Mouse (Mus musculus) embryonic facial prominence, embryonic 11.5 days (tissue): ENCODE data around the gene Xrcc2. TPM values are rescaled to one million over a fixed set of nuclear protein-coding genes. Genes with fewer than 3 reads are reported as not detected.
A peak's percentile ranks its signal among the peaks of the same experiment; 100 is the strongest.
"Not testable (repeated sequence)": the region's sequence is repeated elsewhere in the genome, so short reads cannot be mapped to it uniquely, and the experiment has no call there.

ENCODE experiments used
- ATAC-seq: fragments of 200-750 bp; cut with Nextera tagmentation; replicated peaks from 2 replicates; pipeline ENCODE4 v1.8.0; 2017; ENCODE audit warnings: low read depth; ENCODE audit not compliant: insufficient number of reproducible peaks, low FRiP score, low TSS enrichment
- DNase-seq: peaks from one replicate; pipeline ENCODE4 v3.0.0-alpha.2; 2015; ENCODE audit warnings: low spot score
- H3K27ac ChIP-seq: fragments of 300-500 bp; sonication (generic); replicated peaks from 2 replicates; pipeline ENCODE4 v1.5.1; 2014; ENCODE audit warnings: mild to moderate bottlenecking, low read depth, low read length, control low read depth
- H3K27me3 ChIP-seq: fragments of 300-500 bp; sonication (generic); 2 replicates; pipeline ENCODE4 v1.6.1; 2014; ENCODE audit warnings: mild to moderate bottlenecking, low read length, moderate library complexity, mixed read lengths; ENCODE audit not compliant: control insufficient read depth, insufficient read depth
- H3K36me3 ChIP-seq: fragments of 300-500 bp; sonication (generic); replicated peaks from 2 replicates; pipeline ENCODE4 v1.6.1; 2014; ENCODE audit warnings: low read depth, mild to moderate bottlenecking, low read length, moderate library complexity, mixed read lengths; ENCODE audit not compliant: control insufficient read depth, insufficient read depth
- H3K4me1 ChIP-seq: fragments of 300-500 bp; sonication (generic); 2 replicates; pipeline ENCODE4 v1.6.1; 2014; ENCODE audit warnings: low read length, mixed read lengths; ENCODE audit not compliant: control insufficient read depth, insufficient read depth
- H3K4me2 ChIP-seq: fragments of 300-500 bp; sonication (generic); 2 replicates; pipeline ENCODE4 v1.6.1; 2014; ENCODE audit warnings: low read depth, mild to moderate bottlenecking, control low read depth, low read length, moderate library complexity
- H3K4me3 ChIP-seq: fragments of 300-500 bp; sonication (generic); 2 replicates; pipeline ENCODE4 v1.5.1; 2014; ENCODE audit warnings: low read depth, low read length, control low read depth
- H3K9ac ChIP-seq: fragments of 300-500 bp; sonication (generic); replicated peaks from 2 replicates; pipeline ENCODE4 v1.6.1; 2014; ENCODE audit warnings: mild to moderate bottlenecking, control low read depth, low read length
- H3K9me3 ChIP-seq: fragments of 300-500 bp; sonication (generic); replicated peaks from 2 replicates; pipeline ENCODE4 v1.6.1; 2016; ENCODE audit warnings: mild to moderate bottlenecking, low read length, inconsistent platforms, mixed read lengths; ENCODE audit not compliant: control insufficient read depth
- WGBS: fragments of 180-500 bp; shearing (Covaris S2); extraction: QIAGEN DNeasy Blood & Tissue Kit; methylation state at CpG from one replicate; pipeline ENCODE4 v1.1.7; 2014; 5-methylcytosine and 5-hydroxymethylcytosine counted together
- polyA plus RNA-seq: library from polyadenylated mRNA; unstranded; fragments of >200 nt; fragmentation: Nextera tagmentation; extraction: Ambion mirVana; gene quantifications from 2 replicates; pipeline ENCODE4 v1.2.1, GENCODE M21; 2014

The Xrcc2 gene
- polyA plus RNA-seq, 1 experiment from 2014 or later = 11.5 TPM

- ATAC-seq = no peak
Measured at GRCm38 (mm10) chr5:25738448-25738847, 32.8 kb upstream of the Xrcc2 start.

GRCm38 (mm10) chr5:25735861-25736260 is 30.2 kb upstream of the Xrcc2 start:
- Histone ChIP-seq H3K27me3 (no peaks in the 10 kb centered on the region), H3K9me3 (no peaks in the 10 kb centered on the region), H3K4me1 (no peaks in the 10 kb centered on the region), H3K27ac (no peak overlapping the region), H3K9ac (no peak overlapping the region), H3K4me2 (no peak overlapping the region), H3K4me3 (no peak overlapping the region), H3K36me3 (no peaks in the 10 kb centered on the region)
- no peak for DNase-seq
- no peak for ATAC-seq
- 69% methylated on average over 2 of the region's 2 CpGs for WGBS

More at GRCm38 (mm10) chr5:25738448-25738847, 32.8 kb upstream of the Xrcc2 start:
- Histone ChIP-seq H3K36me3 (no peaks in the 10 kb centered on the region), H3K27me3 (no peaks in the 10 kb centered on the region), H3K9ac (no peak overlapping the region), H3K4me3 (no peak overlapping the region), H3K4me2 (no peak overlapping the region), H3K27ac (no peak overlapping the region), H3K4me1 (no peaks in the 10 kb centered on the region), H3K9me3 (no peaks in the 10 kb centered on the region)
- WGBS = 64% methylated on average over 3 of the region's 3 CpGs
- no peak for DNase-seq

- no peaks in the 10 kb centered on the region for H3K36me3 ChIP-seq
- no peaks in the 10 kb centered on the region for H3K27me3 ChIP-seq
- DNase-seq (peak; percentile 60), ATAC-seq (no peak)
- no peaks in the 10 kb centered on the region for H3K9me3 ChIP-seq
- no peaks in the 10 kb centered on the region for H3K4me1 ChIP-seq
- H3K9ac ChIP-seq = no peak overlapping the region
- H3K27ac ChIP-seq = no peak overlapping the region
- H3K4me2 ChIP-seq = no peak overlapping the region
- WGBS = 17% methylated on average over 1 of the region's 1 CpGs
- no peak overlapping the region for H3K4me3 ChIP-seq
Measured at GRCm38 (mm10) chr5:25734318-25734717, 28.7 kb upstream of the Xrcc2 start.

GRCm38 (mm10) chr5:25724134-25724675 is 18.6 kb upstream of the Xrcc2 start:
- Histone ChIP-seq H3K4me3 (no peak overlapping the region), H3K4me2 (no peak overlapping the region), H3K27me3 (no peaks in the 10 kb centered on the region), H3K4me1 (no peaks in the 10 kb centered on the region), H3K36me3 (no peaks in the 10 kb centered on the region), H3K9me3 (no peaks in the 10 kb centered on the region), H3K9ac (no peak overlapping the region), H3K27ac (no peak overlapping the region)
- 46% methylated on average over 1 of the region's 1 CpGs for WGBS
- no peak for ATAC-seq
- no peak for DNase-seq

- Histone ChIP-seq H3K36me3 (no peaks in the 10 kb centered on the region), H3K27ac (no peak overlapping the region), H3K27me3 (no peaks in the 10 kb centered on the region), H3K9me3 (no peaks in the 10 kb centered on the region), H3K4me2 (no peak overlapping the region), H3K4me3 (no peak overlapping the region), H3K4me1 (no peaks in the 10 kb centered on the region), H3K9ac (no peak overlapping the region)
- DNase-seq (no peak), ATAC-seq (no peak)
- 75% methylated on average over 2 of the region's 2 CpGs for WGBS
Measured at GRCm38 (mm10) chr5:25723016-25723415, 17.4 kb upstream of the Xrcc2 start.

- no peak overlapping the region for H3K4me2 ChIP-seq
- H3K9ac ChIP-seq = no peak overlapping the region
- H3K27ac ChIP-seq = no peak overlapping the region
- no peak overlapping the region for H3K4me3 ChIP-seq
- no peaks in the 10 kb centered on the region for H3K27me3 ChIP-seq
- no peak for DNase-seq
- H3K36me3 ChIP-seq = no peaks in the 10 kb centered on the region
- no peaks in the 10 kb centered on the region for H3K4me1 ChIP-seq
- no peaks in the 10 kb centered on the region for H3K9me3 ChIP-seq
- 83% methylated on average over 4 of the region's 4 CpGs for whole genome bisulfite sequencing
- ATAC-seq = no peak
Measured at GRCm38 (mm10) chr5:25719390-25719789, 13.8 kb upstream of the Xrcc2 start.

GRCm38 (mm10) chr5:25713001-25713706 is 7.5 kb upstream of the Xrcc2 start:
- ATAC-seq, H3K27me3 ChIP-seq: not testable (repeated sequence)
- WGBS = 85% methylated on average over 4 of the region's 4 CpGs

GRCm38 (mm10) chr5:25704702-25705566 is 691 bp downstream of the Xrcc2 start:
- no peak; the same call in 1 of the 2 replicates for ATAC-seq
- H3K27ac ChIP-seq = peak overlapping the region; percentile 53; the same call in 1 of the 2 replicates

More at GRCm38 (mm10) chr5:25713001-25713706, 7.5 kb upstream of the Xrcc2 start:
- not testable (repeated sequence) for H3K9me3 ChIP-seq, H3K4me2 ChIP-seq, H3K9ac ChIP-seq, H3K27ac ChIP-seq, H3K4me3 ChIP-seq, DNase-seq, H3K4me1 ChIP-seq, H3K36me3 ChIP-seq

More at GRCm38 (mm10) chr5:25704702-25705566, 691 bp downstream of the Xrcc2 start:
- Histone ChIP-seq H3K4me3 (peak overlapping the region; percentile 66), H3K36me3 (no peaks in the 10 kb centered on the region), H3K4me2 (peak overlapping the region; percentile 49), H3K27me3 (no peaks in the 10 kb centered on the region), H3K9me3 (no peaks in the 10 kb centered on the region), H3K4me1 (no peaks in the 10 kb centered on the region), H3K9ac (peak overlapping the region; percentile 86)
- no peak for DNase-seq
- WGBS = 18% methylated on average over 19 of the region's 19 CpGs
